Mouse (Mus musculus) colon, adult 2 months (tissue): ENCODE results near the gene Dner. TPM values are rescaled to one million over a fixed set of nuclear protein-coding genes. Genes with fewer than 3 reads are reported as not detected.

Experiments used
- polyA plus RNA-seq: library from polyadenylated mRNA; depleted of rRNA; stranded (reverse); fragments of >200 nt; gene quantifications from 2 replicates; pipeline ENCODE4 v1.2.3, GENCODE M21; 2012; rRNA removed

Gene Dner
- 5.9 and 6.7 TPM in 2 replicates for polyA plus RNA-seq

DNA sequence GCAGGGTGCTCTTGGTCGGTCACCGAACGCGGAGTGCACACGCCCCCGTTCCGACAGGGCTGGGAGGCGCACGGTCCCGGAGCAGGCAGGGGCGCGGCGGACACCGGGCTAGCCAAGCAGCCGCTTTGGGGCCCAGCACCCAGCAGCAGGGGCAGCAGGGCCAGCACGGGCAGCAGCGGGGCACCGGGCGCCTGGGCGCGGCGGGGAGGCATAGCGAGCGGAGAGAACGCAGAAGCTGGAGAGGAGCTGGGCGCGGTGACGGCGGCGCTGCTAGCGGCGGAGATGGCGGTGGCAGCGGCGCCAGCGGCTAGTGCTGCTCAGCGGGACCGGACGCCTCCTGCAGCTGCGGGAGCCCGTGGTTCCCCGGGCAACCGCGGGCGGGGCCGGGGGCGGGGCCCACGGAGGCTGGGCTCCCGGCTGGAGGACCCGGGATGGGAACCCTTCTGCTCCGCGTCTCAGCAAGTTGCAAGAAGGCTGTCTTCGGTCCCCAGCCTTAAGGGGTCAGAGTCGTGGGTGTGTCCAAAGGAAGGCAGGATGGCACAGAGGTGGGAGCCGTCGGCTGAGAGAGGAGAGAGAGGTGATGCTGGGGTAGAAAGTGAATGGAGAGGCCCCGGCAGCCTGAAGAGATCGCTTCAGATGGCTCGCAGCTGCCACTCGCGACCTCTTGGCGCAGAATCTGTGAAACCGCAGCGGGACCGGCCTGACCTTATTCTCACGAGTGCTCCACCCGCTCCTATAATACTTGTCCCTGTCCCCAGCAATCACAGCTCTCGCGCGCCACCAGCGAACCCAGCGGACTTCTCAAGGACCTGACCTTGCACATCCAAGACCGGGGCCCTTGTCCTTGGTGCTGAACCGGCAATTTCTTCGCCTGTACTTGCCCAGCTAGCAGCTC lies at the start of gene Dner:
Dner (minus strand) TSS at position 705 of the 895 bp plus-strand sequence.

DNA sequence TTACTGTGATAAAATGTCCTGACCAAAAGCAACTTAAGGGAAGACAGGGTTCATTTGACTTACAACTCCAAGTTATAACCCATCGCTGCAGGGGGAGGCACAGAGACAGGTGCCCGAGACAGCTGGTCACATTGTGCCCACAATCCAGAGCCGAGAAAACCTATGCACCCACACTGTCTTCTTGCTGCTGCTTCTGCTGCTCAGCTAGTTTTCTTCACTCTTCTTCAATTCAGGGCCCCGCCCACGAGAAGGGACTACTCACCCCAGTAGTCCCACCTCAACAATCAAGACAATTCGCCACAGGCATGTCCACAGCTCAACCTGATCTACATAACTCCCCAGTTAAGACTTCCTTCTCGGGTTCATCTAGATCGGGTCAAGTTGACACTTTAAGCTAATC lies 332.1 kb downstream of the Dner start, which contains the start of gene Pid1:
Pid1 (minus strand) TSS at position 214 of the 400 bp plus-strand sequence.

Other genes starting within 250 kb of the Dner start
- gene Fbxo36, start 143.6 kb upstream of the Dner start, polyA plus RNA-seq, result 5.8 and 6.2 TPM in 2 replicates
- gene Trip12, start 144.3 kb upstream of the Dner start, polyA plus RNA-seq, result 8.2 and 14.0 TPM in 2 replicates
- gene Slc16a14, start 238.9 kb upstream of the Dner start, polyA plus RNA-seq, result 0.03 TPM in 1 of 2 replicates, not detected in the other